Mouse (Mus musculus): Measurements from ENCODE around the gene Chst4. TPM values are rescaled to one million over a fixed set of nuclear protein-coding genes. Genes with fewer than 3 reads are reported as not detected.

Gene Chst4
- polyA plus RNA-seq, 1 experiment from 2014 or later, result not detected

DNA sequence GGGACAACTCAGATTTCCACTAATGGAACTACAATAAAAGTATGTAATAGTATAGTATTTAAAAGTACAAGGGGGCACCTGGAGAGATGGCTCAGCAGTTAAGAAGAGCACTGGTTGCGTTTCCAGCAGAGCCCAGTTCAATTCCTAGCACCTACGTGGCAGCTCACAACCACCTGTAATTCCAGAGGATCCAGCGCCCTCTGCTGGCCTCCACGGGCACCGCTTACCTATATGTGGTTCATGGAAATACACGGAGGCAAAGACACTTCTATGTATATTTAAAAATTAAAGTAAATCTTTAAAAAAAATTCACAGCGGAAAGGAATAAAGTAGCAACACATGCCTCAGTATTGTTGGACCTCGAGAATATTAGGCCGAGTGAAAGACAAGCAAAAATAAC, 36.6 kb downstream of the Chst4 start:
- Histone ChIP-seq H3K9ac (no peak overlapping the region), H3K36me3 (no peaks in the 10 kb centered on the region), H3K4me2 (replicated peaks) (no peak overlapping the region), H3K4me3 (no peak overlapping the region), H3K27ac (no peak overlapping the region), H3K4me1 (peaks cover 4% of the 10 kb centered on the region; the same call in 1 of the 2 replicates), H3K27me3 (0 out of 2 replicates have a peak, but pooled peaks cover 4% of the 10 kb centered on the region), H3K9me3 (no peaks in the 10 kb centered on the region)
- no peak for ATAC-seq (ENCODE audit: low FRiP score, low read depth)
- WGBS, result 42% methylated on average over 9 of the region's 9 CpGs

DNA sequence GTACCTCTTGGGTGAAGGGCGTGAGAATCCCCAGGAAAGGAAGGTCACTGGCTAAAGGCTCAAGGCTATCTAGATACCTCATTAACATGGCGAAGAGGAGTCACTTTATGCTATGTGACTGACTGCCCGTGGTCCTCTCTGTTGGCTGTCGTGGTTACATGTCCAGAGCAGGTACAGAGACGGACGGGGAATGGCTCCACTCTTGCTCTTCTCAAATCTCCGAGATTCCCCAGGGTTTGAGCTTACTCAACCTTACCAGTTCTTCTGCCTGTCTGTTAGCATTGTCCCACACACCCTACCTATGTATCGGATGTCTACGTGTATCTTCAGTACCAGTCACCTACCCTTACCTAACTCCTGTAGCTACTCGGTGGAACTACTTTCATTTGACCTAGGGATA, 39.6 kb downstream of the Chst4 start:
- no peaks in the 10 kb centered on the region for H3K36me3 ChIP-seq
- H3K9ac ChIP-seq, result no peak overlapping the region
- no peaks in the 10 kb centered on the region for H3K4me1 ChIP-seq
- 0 out of 2 replicates have a peak, but pooled peaks cover 4% of the 10 kb centered on the region for H3K27me3 ChIP-seq
- no peak for ATAC-seq (ENCODE audit: low FRiP score, low read depth)
- no peak overlapping the region for H3K4me3 ChIP-seq
- WGBS, result 82% methylated on average over 10 of the region's 10 CpGs
- no peak overlapping the region for H3K27ac ChIP-seq
- no peaks in the 10 kb centered on the region for H3K9me3 ChIP-seq
- no peak overlapping the region for H3K4me2 ChIP-seq (replicated peaks)

DNA sequence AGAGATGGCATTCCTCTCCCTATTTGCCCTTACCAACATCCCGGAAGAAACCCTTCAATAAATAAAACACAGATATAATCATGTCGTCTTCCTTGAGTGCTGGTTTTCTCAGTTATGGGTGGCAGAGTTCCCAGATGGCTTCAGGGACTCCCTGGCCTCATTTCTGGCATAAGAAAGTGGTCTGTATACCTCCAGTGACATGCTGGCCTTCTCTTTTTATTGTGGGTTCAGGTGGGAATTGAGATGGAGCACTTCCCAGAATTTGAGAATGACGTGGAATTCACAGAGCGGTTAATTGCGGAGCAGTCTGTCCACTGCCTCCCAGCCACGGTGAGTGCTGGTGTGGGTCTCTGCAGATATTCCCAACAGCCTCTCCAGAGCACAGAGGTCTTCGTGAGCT, 41.5 kb downstream of the Chst4 start:
- Histone ChIP-seq H3K4me3 (no peak overlapping the region), H3K4me1 (no peaks in the 10 kb centered on the region), H3K36me3 (no peaks in the 10 kb centered on the region), H3K9ac (no peak overlapping the region), H3K27ac (no peak overlapping the region), H3K9me3 (no peaks in the 10 kb centered on the region), H3K4me2 (replicated peaks) (no peak overlapping the region), H3K27me3 (0 out of 2 replicates have a peak, but pooled peaks cover 4% of the 10 kb centered on the region)
- 68% methylated on average over 7 of the region's 7 CpGs for WGBS
- ATAC-seq (ENCODE audit: low FRiP score, low read depth), result no peak

DNA sequence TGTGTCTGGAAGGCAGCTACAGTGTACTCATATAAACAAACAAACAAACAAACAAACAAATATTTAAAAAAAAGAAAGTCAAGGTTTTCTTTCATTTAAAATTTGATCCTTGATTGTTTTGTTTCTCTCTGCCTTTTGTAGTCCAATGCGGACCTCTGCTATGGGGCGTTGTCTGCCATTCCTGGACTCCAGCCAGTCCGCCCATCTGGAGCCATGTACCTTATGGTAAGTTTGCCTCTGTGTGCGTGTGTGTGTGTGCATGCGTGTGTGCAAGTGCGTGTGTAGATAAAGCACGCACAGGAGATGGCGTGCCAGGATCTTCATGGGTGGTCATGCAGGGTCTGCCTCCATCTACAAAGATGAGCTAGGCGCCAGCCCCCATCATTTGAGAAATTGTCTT, 42.2 kb downstream of the Chst4 start:
- Histone ChIP-seq H3K4me2 (replicated peaks) (no peak overlapping the region), H3K27ac (no peak overlapping the region), H3K9me3 (no peaks in the 10 kb centered on the region), H3K36me3 (no peaks in the 10 kb centered on the region), H3K27me3 (0 out of 2 replicates have a peak, but pooled peaks cover 4% of the 10 kb centered on the region), H3K9ac (no peak overlapping the region), H3K4me1 (no peaks in the 10 kb centered on the region), H3K4me3 (no peak overlapping the region)
- no peak for ATAC-seq (ENCODE audit: low FRiP score, low read depth)
- WGBS, result 92% methylated on average over 9 of the region's 9 CpGs

DNA sequence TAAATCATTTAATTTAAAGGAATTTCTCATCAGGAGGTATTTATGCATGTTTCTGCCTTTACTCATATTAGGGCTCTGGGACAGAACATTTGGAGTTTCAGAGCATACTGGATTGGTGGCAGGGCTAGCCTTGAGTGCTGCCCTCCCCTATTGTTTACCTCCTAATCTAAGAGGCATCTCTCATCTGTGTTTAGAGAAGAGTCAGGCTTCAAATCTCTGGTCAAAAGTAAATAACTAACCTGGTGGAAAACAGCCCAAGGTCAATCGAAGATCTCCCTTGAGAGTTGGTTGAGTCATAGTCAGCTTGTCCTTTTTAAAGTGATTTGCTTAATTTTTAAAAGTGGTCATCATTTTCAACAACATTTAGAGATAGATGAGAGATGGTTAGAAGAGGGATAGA, 46.6 kb downstream of the Chst4 start:
- Histone ChIP-seq H3K27ac (no peak overlapping the region), H3K4me3 (no peak overlapping the region), H3K4me1 (no peaks in the 10 kb centered on the region), H3K36me3 (no peaks in the 10 kb centered on the region), H3K9ac (no peak overlapping the region), H3K4me2 (replicated peaks) (no peak overlapping the region), H3K9me3 (no peaks in the 10 kb centered on the region), H3K27me3 (no peaks in the 10 kb centered on the region)
- ATAC-seq (ENCODE audit: low FRiP score, low read depth), result no peak
- 72% methylated on average over 1 of the region's 1 CpGs for WGBS

DNA sequence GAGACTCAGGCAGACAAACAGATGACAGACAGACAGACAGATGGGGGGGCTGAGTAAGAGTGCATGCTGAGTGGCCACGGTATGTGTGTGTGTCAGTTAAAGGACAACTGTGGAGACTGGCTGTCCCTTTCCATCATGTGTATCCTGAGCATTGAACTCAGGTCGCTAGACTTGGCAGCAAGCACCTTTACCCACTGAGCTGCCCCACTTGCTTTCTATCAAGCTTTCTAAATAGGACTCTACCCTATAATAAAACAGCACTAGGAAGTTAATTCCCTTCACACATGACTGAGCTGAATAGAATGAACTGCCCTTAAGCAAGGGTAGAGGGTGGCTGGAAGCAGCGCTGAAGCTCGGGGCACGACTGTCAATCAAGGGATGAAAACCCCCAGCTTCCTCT, 47.4 kb downstream of the Chst4 start:
- Histone ChIP-seq H3K9me3 (no peaks in the 10 kb centered on the region), H3K27me3 (no peaks in the 10 kb centered on the region), H3K4me2 (replicated peaks) (no peak overlapping the region), H3K9ac (no peak overlapping the region), H3K4me3 (no peak overlapping the region), H3K4me1 (no peaks in the 10 kb centered on the region), H3K27ac (no peak overlapping the region), H3K36me3 (no peaks in the 10 kb centered on the region)
- no peak for ATAC-seq (ENCODE audit: low FRiP score, low read depth)
- 89% methylated on average over 5 of the region's 5 CpGs for WGBS

DNA sequence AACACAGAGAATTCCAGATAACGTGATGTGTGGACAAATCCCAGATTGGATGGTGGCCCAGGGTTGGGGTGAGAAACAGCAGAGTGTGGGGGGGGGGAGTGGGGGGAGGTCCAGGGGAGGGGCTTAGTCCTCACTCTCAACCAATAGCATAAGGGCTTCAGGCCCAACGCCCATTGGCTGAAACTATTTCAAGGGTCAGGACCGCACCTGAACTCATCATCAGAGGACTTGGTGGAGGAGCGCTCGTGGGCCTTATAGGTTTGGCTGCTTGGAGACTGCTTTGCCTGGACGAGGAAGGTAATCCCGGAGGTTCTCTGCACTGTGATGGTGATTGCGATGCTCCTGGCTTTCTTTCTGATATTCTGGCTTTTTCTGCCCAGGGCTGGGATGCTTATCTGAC, 49.3 kb downstream of the Chst4 start, which contains the start of gene Tat:
Gene Tat (plus strand): TSS at position 214 of the 400 bp plus-strand sequence.
- H3K4me2 ChIP-seq (replicated peaks), result no peak within 1 kb of the TSS
- no peaks in the 10 kb centered on the region for H3K36me3 ChIP-seq
- no peak within 1 kb of the TSS for H3K4me3 ChIP-seq
- no peaks in the 10 kb centered on the region for H3K9me3 ChIP-seq
- ATAC-seq (ENCODE audit: low FRiP score, low read depth), result no peak
- no peak within 1 kb of the TSS for H3K27ac ChIP-seq
- no peaks in the 10 kb centered on the region for H3K27me3 ChIP-seq
- WGBS, result 79% methylated on average over 8 of the region's 8 CpGs
- no peak within 1 kb of the TSS for H3K9ac ChIP-seq
- no peaks in the 10 kb centered on the region for H3K4me1 ChIP-seq

DNA sequence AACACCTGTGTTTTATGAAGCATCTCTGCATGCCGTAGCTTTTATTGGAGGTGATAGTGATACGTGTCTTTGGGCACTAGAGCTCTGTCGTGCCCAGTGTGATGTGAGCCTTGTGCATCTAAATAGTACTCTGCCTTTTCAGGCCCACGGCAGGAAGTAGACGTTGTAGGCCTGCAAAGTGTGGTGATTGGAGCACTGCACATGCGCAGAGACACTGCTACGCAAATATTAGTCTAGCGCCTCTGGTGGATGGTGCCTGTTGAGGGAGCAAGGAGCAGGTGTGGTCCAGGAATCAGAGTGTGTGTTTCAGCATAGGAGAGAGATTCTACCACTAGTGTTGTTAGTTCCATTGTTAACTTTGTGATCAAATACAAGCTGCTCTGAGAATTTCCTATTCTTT, 50.4 kb downstream of the Chst4 start:
- Histone ChIP-seq H3K27ac (no peak overlapping the region), H3K9ac (no peak overlapping the region), H3K4me3 (no peak overlapping the region), H3K9me3 (no peaks in the 10 kb centered on the region), H3K4me2 (replicated peaks) (no peak overlapping the region), H3K4me1 (peaks cover 5% of the 10 kb centered on the region; the same call in 1 of the 2 replicates), H3K36me3 (no peaks in the 10 kb centered on the region), H3K27me3 (no peaks in the 10 kb centered on the region)
- no peak for ATAC-seq (ENCODE audit: low FRiP score, low read depth)
- 85% methylated on average over 8 of the region's 8 CpGs for WGBS

DNA sequence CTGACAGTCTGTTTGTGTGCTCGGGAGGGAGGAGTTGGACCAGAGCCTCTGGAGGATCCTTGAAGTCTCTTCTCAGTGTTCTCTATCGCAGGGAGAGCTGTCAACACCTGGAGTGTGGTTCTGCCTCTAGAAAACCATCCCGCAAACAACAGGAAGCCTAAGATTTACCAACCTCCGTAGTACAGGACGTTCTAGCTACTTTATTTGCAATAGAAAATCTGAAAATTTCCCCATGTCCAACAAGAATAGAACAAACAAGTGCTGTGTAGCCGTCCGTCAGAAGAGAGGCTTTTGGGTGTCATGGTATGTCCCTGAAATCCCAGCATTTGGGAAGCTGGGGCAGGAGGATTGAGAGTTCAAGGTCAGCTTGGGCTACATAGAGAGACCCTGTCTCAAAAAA, 51.8 kb downstream of the Chst4 start:
- WGBS, result 82% methylated on average over 7 of the region's 7 CpGs
- Histone ChIP-seq H3K9me3 (no peaks in the 10 kb centered on the region), H3K27ac (no peak overlapping the region), H3K27me3 (no peaks in the 10 kb centered on the region), H3K4me1 (peaks cover 9% of the 10 kb centered on the region; the same call in 1 of the 2 replicates), H3K9ac (no peak overlapping the region), H3K36me3 (no peaks in the 10 kb centered on the region), H3K4me3 (no peak overlapping the region), H3K4me2 (replicated peaks) (no peak overlapping the region)
- no peak for ATAC-seq (ENCODE audit: low FRiP score, low read depth)

DNA sequence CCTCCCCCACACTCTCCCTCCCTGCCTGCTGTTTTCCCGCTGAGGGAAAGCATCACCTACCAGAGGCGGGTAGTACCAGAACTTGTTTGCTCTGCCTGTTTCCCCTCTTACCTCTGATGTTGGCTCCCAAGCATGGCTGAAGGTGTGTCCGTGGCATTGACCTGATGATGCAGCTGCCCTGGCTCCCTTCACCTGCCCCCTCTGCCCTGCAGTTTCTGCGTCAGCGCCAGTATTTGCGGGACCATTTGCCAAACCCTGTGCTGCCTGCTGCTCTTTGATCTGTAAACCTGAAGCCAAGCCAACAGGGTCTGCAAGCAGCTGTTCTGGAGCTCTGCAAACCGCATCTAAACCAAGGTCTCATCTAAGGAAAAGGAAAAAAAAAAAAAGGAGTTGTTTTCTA, 53.2 kb downstream of the Chst4 start:
- H3K4me2 ChIP-seq (replicated peaks), result no peak overlapping the region
- H3K9ac ChIP-seq, result no peak overlapping the region
- no peak for ATAC-seq (ENCODE audit: low FRiP score, low read depth)
- 44% methylated on average over 7 of the region's 7 CpGs for WGBS
- no peaks in the 10 kb centered on the region for H3K27me3 ChIP-seq
- H3K9me3 ChIP-seq, result no peaks in the 10 kb centered on the region
- peaks cover 9% of the 10 kb centered on the region; the same call in 1 of the 2 replicates for H3K4me1 ChIP-seq
- H3K27ac ChIP-seq, result no peak overlapping the region
- H3K36me3 ChIP-seq, result no peaks in the 10 kb centered on the region
- H3K4me3 ChIP-seq, result no peak overlapping the region

DNA sequence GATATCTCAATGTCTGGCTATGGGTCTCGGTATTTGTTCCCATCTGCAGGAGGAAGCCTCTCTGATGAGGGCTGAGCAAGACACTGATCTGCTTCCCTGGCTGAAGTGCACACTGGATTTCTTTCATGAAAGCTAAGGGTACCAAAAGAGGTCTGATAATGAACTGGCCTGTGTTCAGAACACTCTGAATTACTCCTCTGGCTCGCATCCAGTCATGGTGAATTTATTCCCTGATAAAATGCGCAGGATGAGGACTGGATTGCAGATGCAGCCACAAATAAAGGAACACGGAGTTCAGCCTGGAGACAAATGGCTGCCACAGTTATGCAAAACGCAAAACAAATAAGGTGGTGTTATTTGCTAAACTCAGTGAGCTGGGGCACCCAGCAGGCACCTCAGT, 55.6 kb downstream of the Chst4 start:
- H3K9me3 ChIP-seq, result no peaks in the 10 kb centered on the region
- H3K36me3 ChIP-seq, result no peaks in the 10 kb centered on the region
- 37% methylated on average over 5 of the region's 5 CpGs for WGBS
- peak overlapping the region; percentile 39; the same call in 1 of the 2 replicates for H3K27ac ChIP-seq
- H3K9ac ChIP-seq, result no peak overlapping the region
- no peak for ATAC-seq (ENCODE audit: low FRiP score, low read depth)
- H3K4me1 ChIP-seq, result peaks cover 9% of the 10 kb centered on the region; the same call in 1 of the 2 replicates
- H3K4me3 ChIP-seq, result no peak overlapping the region
- H3K4me2 ChIP-seq (replicated peaks), result no peak overlapping the region
- H3K27me3 ChIP-seq, result no peaks in the 10 kb centered on the region

DNA sequence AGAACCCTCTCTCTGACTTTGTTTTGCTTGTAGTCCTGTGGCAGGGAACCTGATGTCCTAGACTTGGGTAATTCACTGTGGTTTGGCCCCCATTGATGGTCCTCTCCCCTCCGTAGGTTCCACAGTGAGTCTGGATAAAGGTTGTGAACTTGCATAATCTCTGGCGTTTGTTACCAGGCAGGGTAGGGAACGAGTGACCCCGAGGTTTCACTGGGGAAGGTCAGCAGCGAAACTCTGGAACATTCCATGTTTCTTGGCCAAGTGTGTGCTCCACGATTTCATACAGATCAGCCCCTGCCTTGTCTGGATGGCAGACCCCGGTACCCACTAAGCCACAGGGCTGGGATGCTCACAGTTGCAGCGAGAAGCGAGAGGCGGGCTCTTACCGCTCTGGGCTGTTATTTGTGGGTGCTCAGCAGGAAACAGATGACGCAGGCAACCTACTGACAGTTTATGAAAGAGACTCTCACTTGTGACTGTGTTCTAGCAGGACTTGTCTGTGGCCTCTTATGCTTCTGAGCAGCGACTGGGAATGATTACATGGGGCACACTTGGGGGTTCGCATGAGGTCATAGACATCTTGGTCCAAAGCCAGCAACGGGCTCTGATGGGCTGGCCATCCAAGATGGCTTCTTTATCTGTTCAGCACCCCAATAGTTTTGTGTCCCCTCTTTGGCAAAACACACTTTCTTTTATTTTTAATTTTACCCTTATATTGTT, 57.0 kb downstream of the Chst4 start:
- 76% methylated on average over 15 of the region's 15 CpGs for WGBS
- H3K27ac ChIP-seq, result no peak overlapping the region
- ATAC-seq (ENCODE audit: low FRiP score, low read depth), result no peak
- H3K27me3 ChIP-seq, result no peaks in the 10 kb centered on the region
- H3K9me3 ChIP-seq, result no peaks in the 10 kb centered on the region
- no peak overlapping the region for H3K9ac ChIP-seq
- no peaks in the 10 kb centered on the region for H3K36me3 ChIP-seq
- H3K4me3 ChIP-seq, result no peak overlapping the region
- H3K4me1 ChIP-seq, result peaks cover 9% of the 10 kb centered on the region; the same call in 1 of the 2 replicates
- no peak overlapping the region for H3K4me2 ChIP-seq (replicated peaks)

DNA sequence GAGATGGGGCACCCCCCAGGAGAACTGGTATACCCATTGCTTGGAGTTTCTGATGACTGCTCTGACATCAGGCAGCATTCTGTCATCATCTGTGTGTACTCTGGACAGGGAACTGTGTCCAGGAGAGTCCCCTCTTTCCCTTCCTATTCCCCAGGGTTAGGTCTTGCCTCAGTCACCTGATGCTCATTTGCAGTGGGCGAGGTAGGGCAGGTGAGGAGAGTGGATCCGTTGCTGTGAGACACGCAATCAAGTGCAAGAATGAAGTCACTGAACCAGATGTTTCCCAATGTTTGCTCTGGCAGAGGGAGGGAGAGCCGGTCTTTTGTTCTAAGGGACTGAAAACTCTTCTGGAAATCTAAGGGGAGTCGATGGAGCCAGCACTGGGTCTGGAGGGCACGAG, 60.2 kb downstream of the Chst4 start:
- Histone ChIP-seq H3K4me1 (0 out of 2 replicates have a peak, but pooled peaks cover 5% of the 10 kb centered on the region), H3K4me2 (replicated peaks) (no peak overlapping the region), H3K9ac (no peak overlapping the region), H3K27me3 (no peaks in the 10 kb centered on the region), H3K36me3 (no peaks in the 10 kb centered on the region), H3K27ac (no peak overlapping the region), H3K4me3 (no peak overlapping the region), H3K9me3 (peaks cover 13% of the 10 kb centered on the region; the same call in 1 of the 2 replicates)
- ATAC-seq (ENCODE audit: low FRiP score, low read depth), result no peak
- WGBS, result 73% methylated on average over 6 of the region's 6 CpGs

Measured in limb, embryonic 13.5 days (tissue).